Mouse (Mus musculus) mouse trophoblast stem cell (cell line): Measurements from ENCODE around the gene Hdlbp.

Experiments used
- in situ Hi-C, 2 experiments: fragments of 300-500 bp; cut with MseI, MboI; formaldehyde crosslinking; loops; 2 replicates in 1 of 2; 3 replicates in 1 of 2; pipeline ENCODE4 v1.15.1; 2025

Hdlbp gene

GRCm38 (mm10) chr1:93445111-93445821 is 33.3 kb downstream of the Hdlbp start:
- in situ Hi-C loops: no loop called here

- in situ Hi-C loops: no loop called here
These were observed 34.1 kb downstream of the Hdlbp start for GRCm38 (mm10) chr1:93444405-93445110.

- in situ Hi-C loops: no loop called here
These were observed 39.3 kb downstream of the Hdlbp start for GRCm38 (mm10) chr1:93439321-93439720.

GRCm38 (mm10) chr1:93432087-93432486 is 46.5 kb downstream of the Hdlbp start:
- in situ Hi-C loops: no loop called here

- in situ Hi-C loops: no loop called here
These were observed 75.2 kb downstream of the Hdlbp start for GRCm38 (mm10) chr1:93403403-93403802.

- in situ Hi-C loops: no loop called here
These were observed 77.2 kb downstream of the Hdlbp start for GRCm38 (mm10) chr1:93401191-93402052.

GRCm38 (mm10) chr1:93388906-93389305 is 89.7 kb downstream of the Hdlbp start:
- in situ Hi-C loops: no loop called here

GRCm38 (mm10) chr1:93387198-93387597 is 91.4 kb downstream of the Hdlbp start:
- in situ Hi-C loops: no loop called here

- in situ Hi-C loops: no loop called here
These were observed 99.5 kb downstream of the Hdlbp start for GRCm38 (mm10) chr1:93379117-93379516.

GRCm38 (mm10) chr1:93377307-93377706 is 101.3 kb downstream of the Hdlbp start:
- in situ Hi-C loops: no loop called here

- in situ Hi-C loops: no loop called here
These were observed 105.0 kb downstream of the Hdlbp start, which contains the start of gene Ano7 for GRCm38 (mm10) chr1:93373665-93374064. Gene Ano7 (plus strand): TSS chr1:93373930.

- in situ Hi-C loops: no loop called here
These were observed 113.0 kb downstream of the Hdlbp start for GRCm38 (mm10) chr1:93365641-93366040.

- in situ Hi-C loops: no loop called here
These were observed 116.0 kb downstream of the Hdlbp start for GRCm38 (mm10) chr1:93362661-93363060.
